Mouse (Mus musculus): Measurements from ENCODE around the gene Cox4i1. TPM values are rescaled to one million over a fixed set of nuclear protein-coding genes. Genes with fewer than 3 reads are reported as not detected.

Cox4i1 gene
- total RNA-seq, 2 experiments from 2014 or later, result 1,090 to 1,156 TPM

Other genes with a start within 250 kb of the Cox4i1 start
- gene Gins2, start 78.9 kb upstream of the Cox4i1 start, total RNA-seq (2021), result 10 to 100 TPM; 36.6 to 39.3 TPM
- gene 1190005I06Rik, start 20.6 kb upstream of the Cox4i1 start, total RNA-seq (2021), result 1 to 10 TPM; 5.4 to 7.5 TPM
- gene Gm27021, start 143 bp upstream of the Cox4i1 start, total RNA-seq (2021), result under 1 TPM in 1 of 2 experiments, not detected in 1; 0.56 TPM
- gene Emc8, start 351 bp downstream of the Cox4i1 start, total RNA-seq (2021), result 100 to 1,000 TPM; 101 to 112 TPM
- 10 to 100 TPM; 29.8 to 40.5 TPM for gene Irf8, start 68.1 kb downstream of the Cox4i1 start, total RNA-seq (2021)